Mouse (Mus musculus) CH12.LX (cell line): Measurements from ENCODE around the gene Gpr152. TPM values are rescaled to one million over a fixed set of nuclear protein-coding genes. Genes with fewer than 3 reads are reported as not detected.

Source experiments
- DNase-seq: peaks from one replicate; pipeline ENCODE4 v3.0.0-alpha.2; 2013; ENCODE audit errors: extremely low read depth
- H3K27ac ChIP-seq: 2 replicates; pipeline ENCODE4 v1.5.1; 2012; ENCODE audit warnings: low read depth, mild to moderate bottlenecking, control low read depth, moderate library complexity; ENCODE audit not compliant: insufficient read depth
- H3K27me3 ChIP-seq: replicated peaks from 2 replicates; pipeline ENCODE3; 2012; ENCODE audit warnings: inconsistent platforms
- H3K36me3 ChIP-seq, 2 experiments: replicated peaks in 1 of 2; 2 replicates each; pipeline versions ENCODE3 to v1.6.1; 2012; ENCODE audit warnings: inconsistent platforms in 1 of 2, low read length in 1 of 2, mild to moderate bottlenecking in 1 of 2, mixed read lengths in 1 of 2, moderate library complexity in 1 of 2; ENCODE audit not compliant: control insufficient read depth in 1 of 2, insufficient read depth in 1 of 2
- H3K4me1 ChIP-seq, 2 experiments: 2 replicates each; pipeline ENCODE4 v1.6.1; 2012; ENCODE audit warnings: inconsistent platforms in 1 of 2, moderate library complexity in 1 of 2; ENCODE audit not compliant: insufficient read depth in 2 of 2, control insufficient read depth in 1 of 2
- H3K4me2 ChIP-seq: 2 replicates; pipeline ENCODE4 v1.6.1; 2012; ENCODE audit warnings: low read depth, mild to moderate bottlenecking, control low read depth; ENCODE audit not compliant: poor library complexity, insufficient read depth, severe bottlenecking
- H3K4me3 ChIP-seq, 3 experiments: fragments of 150-350 bp in 1 of 3; sonication (generic) in 1 of 3; replicated peaks in 1 of 3; 2 replicates each; pipeline versions ENCODE3 to v1.5.1; 2011 to 2012; ENCODE audit warnings: low read depth in 2 of 3, low read length in 2 of 3, mild to moderate bottlenecking in 2 of 3, moderate library complexity in 2 of 3, control low read depth in 1 of 3, improper control_type of control experiment in 1 of 3, inconsistent platforms in 1 of 3, mixed read lengths in 1 of 3; ENCODE audit not compliant: poor library complexity in 1 of 3
- H3K79me2 ChIP-seq: replicated peaks from 2 replicates; pipeline ENCODE4 v1.6.1; 2012; ENCODE audit warnings: mild to moderate bottlenecking, moderate library complexity; ENCODE audit not compliant: control insufficient read depth, poor library complexity, insufficient read depth, severe bottlenecking; ENCODE audit errors: extremely low read depth
- H3K9ac ChIP-seq: 2 replicates; pipeline ENCODE4 v1.6.1; 2012; ENCODE audit warnings: low read depth, mild to moderate bottlenecking, control low read depth, moderate library complexity; ENCODE audit not compliant: insufficient read depth
- H3K9me3 ChIP-seq: replicated peaks from 2 replicates; pipeline ENCODE3; 2012; ENCODE audit warnings: low read length, inconsistent platforms, mixed read lengths
- BHLHE40 ChIP-seq: IDR thresholded peaks from 2 replicates; pipeline ENCODE4 v1.6.1; 2011; ENCODE audit warnings: mild to moderate bottlenecking, low read depth, low read length, improper control_type of control experiment
- CHD2 ChIP-seq: IDR thresholded peaks from 2 replicates; pipeline ENCODE4 v1.6.1; 2011; ENCODE audit warnings: low read length, improper control_type of control experiment
- CTCF ChIP-seq, 2 experiments: IDR thresholded peaks in 1 of 2; conservative IDR thresholded peaks in 1 of 2; 2 replicates each; pipeline ENCODE4 v1.5.1; 2011 to 2012; ENCODE audit warnings: low read depth in 2 of 2, low read length in 2 of 2, improper control_type of control experiment in 1 of 2, inconsistent platforms in 1 of 2, mild to moderate bottlenecking in 1 of 2, moderate library complexity in 1 of 2
- ELF1 ChIP-seq: IDR thresholded peaks from 2 replicates; pipeline ENCODE4 v1.6.1; 2014; ENCODE audit warnings: low read depth, mild to moderate bottlenecking, inconsistent platforms, low read length, improper control_type of control experiment
- EP300 ChIP-seq: IDR thresholded peaks from 2 replicates; pipeline ENCODE4 v1.6.1; 2011; ENCODE audit warnings: low read length, improper control_type of control experiment
- ETS1 ChIP-seq: conservative IDR thresholded peaks from 2 replicates; pipeline ENCODE4 v1.6.1; 2012; ENCODE audit warnings: low read depth, mild to moderate bottlenecking, inconsistent platforms, low read length, improper control_type of control experiment, moderate library complexity
- GABPA ChIP-seq: IDR thresholded peaks from 2 replicates; pipeline ENCODE4 v1.6.1; 2012; ENCODE audit warnings: low read depth, low read length, improper control_type of control experiment, inconsistent platforms; ENCODE audit not compliant: insufficient replicate concordance
- HCFC1 ChIP-seq: IDR thresholded peaks from 2 replicates; pipeline ENCODE4 v1.6.1; 2012; ENCODE audit warnings: low read depth, mild to moderate bottlenecking, inconsistent platforms, low read length, improper control_type of control experiment
- IRF4 ChIP-seq: IDR thresholded peaks from 2 replicates; pipeline ENCODE4 v1.6.1; 2014; ENCODE audit warnings: low read depth, mild to moderate bottlenecking, inconsistent platforms, low read length, improper control_type of control experiment
- JUN ChIP-seq: IDR thresholded peaks from 2 replicates; pipeline ENCODE4 v1.6.1; 2011; ENCODE audit warnings: low read depth, mild to moderate bottlenecking, low read length, improper control_type of control experiment, moderate library complexity; ENCODE audit not compliant: insufficient read depth
- JUND ChIP-seq: conservative IDR thresholded peaks from 2 replicates; pipeline ENCODE4 v1.6.1; 2011; ENCODE audit warnings: low read depth, low read length, improper control_type of control experiment
- MAFK ChIP-seq: IDR thresholded peaks from 2 replicates; pipeline ENCODE4 v1.6.1; 2011; ENCODE audit warnings: low read length, improper control_type of control experiment; ENCODE audit not compliant: insufficient replicate concordance
- MAX ChIP-seq: IDR thresholded peaks from 2 replicates; pipeline ENCODE4 v1.6.1; 2011; ENCODE audit warnings: low read length, improper control_type of control experiment
- MAZ ChIP-seq: IDR thresholded peaks from 2 replicates; pipeline ENCODE4 v1.6.1; 2012; ENCODE audit warnings: low read depth, mild to moderate bottlenecking, inconsistent platforms, low read length, improper control_type of control experiment, moderate library complexity
- MEF2A ChIP-seq: IDR thresholded peaks from 2 replicates; pipeline ENCODE4 v1.6.1; 2014; ENCODE audit warnings: low read depth, mild to moderate bottlenecking, inconsistent platforms, low read length, improper control_type of control experiment, borderline replicate concordance
- MXI1 ChIP-seq: IDR thresholded peaks from 2 replicates; pipeline ENCODE4 v1.6.1; 2011; ENCODE audit warnings: mild to moderate bottlenecking, low read depth, low read length, improper control_type of control experiment
- NELFE ChIP-seq: IDR thresholded peaks from 2 replicates; pipeline ENCODE4 v1.6.1; 2011; ENCODE audit warnings: low read depth, low read length, improper control_type of control experiment
- PAX5 ChIP-seq: IDR thresholded peaks from 2 replicates; pipeline ENCODE4 v1.6.1; 2012; ENCODE audit warnings: low read length, inconsistent platforms, mixed read lengths
- POLR2A ChIP-seq: IDR thresholded peaks from 2 replicates; pipeline ENCODE4 v1.6.1; 2011; ENCODE audit warnings: low read depth, mild to moderate bottlenecking, improper control_type of control experiment, low read length
- RAD21 ChIP-seq: IDR thresholded peaks from 2 replicates; pipeline ENCODE4 v1.6.1; 2011; ENCODE audit warnings: low read depth, mild to moderate bottlenecking, low read length, improper control_type of control experiment, moderate library complexity
- RCOR1 ChIP-seq: conservative IDR thresholded peaks from 2 replicates; pipeline ENCODE4 v1.6.1; 2012; ENCODE audit warnings: low read depth, mild to moderate bottlenecking, inconsistent platforms, low read length, improper control_type of control experiment
- SIN3A ChIP-seq: IDR thresholded peaks from 2 replicates; pipeline ENCODE4 v1.6.1; 2012; ENCODE audit warnings: low read length, improper control_type of control experiment, inconsistent platforms
- SMC3 ChIP-seq: IDR thresholded peaks from 2 replicates; pipeline ENCODE4 v1.6.1; 2011; ENCODE audit warnings: low read depth, low read length, improper control_type of control experiment
- TCF12 ChIP-seq: IDR thresholded peaks from 2 replicates; pipeline ENCODE4 v1.6.1; 2014; ENCODE audit warnings: low read depth, mild to moderate bottlenecking, inconsistent platforms, low read length, improper control_type of control experiment
- USF2 ChIP-seq: conservative IDR thresholded peaks from 2 replicates; pipeline ENCODE4 v1.6.1; 2011; ENCODE audit warnings: low read depth, low read length, improper control_type of control experiment
- ZKSCAN1 ChIP-seq: IDR thresholded peaks from 2 replicates; pipeline ENCODE4 v1.6.1; 2012; ENCODE audit warnings: low read depth, inconsistent platforms, low read length, improper control_type of control experiment, borderline replicate concordance
- ZNF384 ChIP-seq: IDR thresholded peaks from 2 replicates; pipeline ENCODE4 v1.6.1; 2012; ENCODE audit warnings: low read depth, low read length, improper control_type of control experiment, inconsistent platforms
- dilution Hi-C: fragments of 300-500 bp; cut with MboI; formaldehyde crosslinking; loops from 2 replicates; pipeline ENCODE4 v1.14.3; 2020; ENCODE audit warnings: low sequenced_read_pairs; ENCODE audit not compliant: extremely low pct_unique_long_range_greater_than_20kb, extremely low pct_ligation_motif_present
- in situ Hi-C: fragments of 300-500 bp; cut with MboI; formaldehyde crosslinking; loops from 3 replicates; pipeline ENCODE4 v1.14.3; 2019; ENCODE audit warnings: low sequenced_read_pairs, low pct_ligation_motif_present, low pct_unique_long_range_greater_than_20kb, mixed read lengths
- polyA plus RNA-seq: library from polyadenylated mRNA; unstranded; fragments of >175 nt; gene quantifications from 2 replicates; pipeline ENCODE4 v1.2.1, GENCODE M21; 2012; ENCODE audit warnings: low read depth; ENCODE audit not compliant: insufficient read length
- total RNA-seq, 2 experiments: library from RNA; depleted of rRNA; stranded (reverse); fragments of 300-350 nt in 1 of 2; fragments of >200 nt in 1 of 2; gene quantifications; 2 replicates each; pipeline ENCODE4 v1.2.3; 2012 to 2014

The Gpr152 gene
- total and polyA plus RNA-seq, 3 experiments: 0.05 to 0.71 (median 0.17) TPM

DNA sequence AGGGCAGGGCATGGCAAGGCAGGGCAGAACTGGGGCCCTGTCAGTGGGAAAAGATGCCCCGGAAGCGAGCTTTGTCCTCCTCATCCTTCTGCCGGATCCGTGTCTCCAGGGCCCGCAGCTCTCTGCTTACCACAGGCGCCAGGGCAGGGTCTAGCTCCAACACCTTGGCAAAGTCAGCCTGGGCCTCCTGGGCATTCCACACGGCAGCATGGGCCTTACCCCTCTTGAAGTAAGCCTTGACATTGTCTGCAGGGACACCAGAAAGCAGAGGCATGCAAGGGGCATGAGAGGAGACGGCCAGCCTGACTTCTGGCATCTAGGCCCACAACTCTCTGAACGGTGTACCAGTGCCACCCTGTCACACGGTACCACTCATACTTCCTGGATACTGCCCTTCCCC lies 25.0 kb upstream of the Gpr152 start:
- dilution Hi-C loops: no loop called here
- H3K4me1 ChIP-seq: peaks cover 19 to 55% of the 10 kb centered on the region in 2 experiments
- H3K36me3 ChIP-seq: peaks cover 75 to 89% of the 10 kb centered on the region in 2 experiments
- H3K9me3 ChIP-seq: no peaks in the 10 kb centered on the region
- H3K4me3 ChIP-seq: no peak overlapping the region
- peak overlapping the region; percentile 89 for H3K27ac ChIP-seq
- TF ChIP-seq MAFK (no peak), SMC3 (no peak), HCFC1 (no peak), SIN3A (no peak), RCOR1 (no peak), MAX (no peak), MEF2A (no peak), BHLHE40 (no peak), ZKSCAN1 (no peak), ELF1 (no peak), IRF4 (no peak), CTCF (conservative IDR thresholded peaks at IDR 0.05 in 1 of 2, IDR thresholded peaks at IDR 0.05 in 1 of 2; ENCODE audit: low read depth in 2 of 2, low read length in 2 of 2) (no peak), EP300 (no peak), GABPA (no peak), POLR2A (no peak), JUN (no peak), RAD21 (no peak)
- in situ Hi-C loops: no loop called here
- no peak overlapping the region for H3K4me2 ChIP-seq
- no peak for DNase-seq
- no peaks in the 10 kb centered on the region for H3K27me3 ChIP-seq
- no peaks in the 10 kb centered on the region for H3K79me2 ChIP-seq
- no peak overlapping the region for H3K9ac ChIP-seq

DNA sequence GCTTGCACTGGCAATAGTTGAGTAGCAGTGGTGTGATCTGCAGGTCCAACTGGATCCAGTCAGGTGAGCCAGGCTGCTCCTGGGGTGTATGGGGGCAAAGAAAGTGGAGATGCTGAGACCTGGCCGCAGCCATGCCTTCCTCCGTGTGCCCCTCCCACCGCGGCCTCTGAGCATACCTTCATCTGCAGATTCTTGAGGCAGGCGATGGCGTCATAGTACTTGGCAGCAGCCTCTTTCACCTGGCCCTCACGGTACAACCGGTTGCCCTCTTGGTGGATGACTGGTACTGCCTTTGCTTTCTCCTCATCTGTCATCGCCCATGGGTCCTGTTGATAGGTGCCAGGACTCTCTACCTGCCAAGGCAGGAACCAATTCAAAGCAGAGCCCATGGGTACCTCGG lies 24.4 kb upstream of the Gpr152 start:
- Histone ChIP-seq H3K79me2 (0 out of 2 replicates have a peak, but pooled peaks cover 2% of the 10 kb centered on the region), H3K4me1 (peaks cover 21 to 61% of the 10 kb centered on the region in 2 experiments), H3K4me2 (no peak overlapping the region)
- no peak for TF ChIP-seq MXI1
- TF ChIP-seq MAZ: no peak
- no peak for TF ChIP-seq PAX5
- TF ChIP-seq RCOR1: no peak
- TF ChIP-seq ETS1: no peak
- TF ChIP-seq ZNF384: no peak
- TF ChIP-seq SMC3: no peak
- no peak for TF ChIP-seq TCF12
- TF ChIP-seq JUND: no peak
- TF ChIP-seq USF2: no peak
- TF ChIP-seq NELFE: no peak
- no peak for TF ChIP-seq RAD21
- TF ChIP-seq CHD2: no peak
- TF ChIP-seq, all 38 proteins: peak for 0
- H3K27ac ChIP-seq: no peak overlapping the region
- no peaks in the 10 kb centered on the region for H3K9me3 ChIP-seq
- no peak overlapping the region for H3K9ac ChIP-seq
- peaks cover 69 to 86% of the 10 kb centered on the region in 2 experiments for H3K36me3 ChIP-seq
- in situ Hi-C loops: no loop called here
- DNase-seq: no peak
- dilution Hi-C loops: no loop called here
- no peaks in the 10 kb centered on the region for H3K27me3 ChIP-seq
- no peak overlapping the region for H3K4me3 ChIP-seq
